Mouse (Mus musculus) erythroid progenitor cell, adult 5-6 weeks (primary cell): ENCODE results near the gene Sh3yl1. TPM values are rescaled to one million over a fixed set of nuclear protein-coding genes. Genes with fewer than 3 reads are reported as not detected.

ENCODE experiments used
- ATAC-seq: replicated peaks from 2 replicates; pipeline ENCODE4 v1.8.0; 2016; ENCODE audit warnings: moderate number of reproducible peaks, mild to moderate bottlenecking, moderate TSS enrichment, inconsistent platforms; ENCODE audit not compliant: poor library complexity, low FRiP score, severe bottlenecking
- total RNA-seq, 2 experiments: library from RNA; stranded (forward) in 1 of 2; stranded (reverse) in 1 of 2; fragments of 150-400 nt in 1 of 2; fragments of 186-747, 209-891 nt in 1 of 2; gene quantifications; 2 replicates each; pipeline versions ENCODE4 v1.2.3 to v1.2.4; 2015 to 2017; ENCODE audit warnings: low replicate concordance in 2 of 2

Sh3yl1 gene
- total RNA-seq (2015; ENCODE audit: low replicate concordance) (54.8 and 63.7 TPM in 2 replicates), total RNA-seq (2017; ENCODE audit: low replicate concordance) (32.6 and 39.3 TPM in 2 replicates)

- ATAC-seq: peak; percentile 75
Observed at GRCm38 (mm10) chr12:30911261-30912047, at the start of gene Sh3yl1, which contains the start of gene Acp1. Sh3yl1 (plus strand) TSS chr12:30911668. Acp1 (minus strand) TSS chr12:30911589.

- ATAC-seq: no peak
Observed at GRCm38 (mm10) chr12:30864347-30864746, 47.1 kb upstream of the Sh3yl1 start.

- ATAC-seq: no peak
Observed at GRCm38 (mm10) chr12:30865781-30866180, 45.7 kb upstream of the Sh3yl1 start.

GRCm38 (mm10) chr12:30879447-30879846, 32.0 kb upstream of the Sh3yl1 start:
- ATAC-seq: no peak

- no peak for ATAC-seq
Observed at GRCm38 (mm10) chr12:30883592-30883985, 27.9 kb upstream of the Sh3yl1 start.

GRCm38 (mm10) chr12:30883986-30884621, 27.4 kb upstream of the Sh3yl1 start, which contains the start of gene Alkal2:
Alkal2 (plus strand) TSS chr12:30884322.
- no peak for ATAC-seq

- no peak for ATAC-seq
Observed at GRCm38 (mm10) chr12:30884622-30885230, 26.7 kb upstream of the Sh3yl1 start.

GRCm38 (mm10) chr12:30885891-30886290, 25.6 kb upstream of the Sh3yl1 start:
- no peak for ATAC-seq

GRCm38 (mm10) chr12:30888003-30888402, 23.5 kb upstream of the Sh3yl1 start:
- peak; percentile 77 for ATAC-seq

- ATAC-seq: peak; percentile 69
Observed at GRCm38 (mm10) chr12:30890067-30890466, 21.4 kb upstream of the Sh3yl1 start.

- ATAC-seq: no peak
Observed at GRCm38 (mm10) chr12:30891438-30891837, 20.0 kb upstream of the Sh3yl1 start.

- peak; percentile 87 for ATAC-seq
Observed at GRCm38 (mm10) chr12:30897039-30897438, 14.4 kb upstream of the Sh3yl1 start.

- peak; percentile 72 for ATAC-seq
Observed at GRCm38 (mm10) chr12:30908658-30909057, 2.8 kb upstream of the Sh3yl1 start.

GRCm38 (mm10) chr12:30909881-30910280, 1.6 kb upstream of the Sh3yl1 start:
- peak; percentile 68 for ATAC-seq

- peak; percentile 18 for ATAC-seq
Observed at GRCm38 (mm10) chr12:30910860-30911259, 608 bp upstream of the Sh3yl1 start.

GRCm38 (mm10) chr12:30912048-30912381, 547 bp downstream of the Sh3yl1 start:
- ATAC-seq: peak; percentile 12; the same call in 1 of the 2 replicates

- ATAC-seq: no peak
Observed at GRCm38 (mm10) chr12:30912840-30913239, 1.4 kb downstream of the Sh3yl1 start.

GRCm38 (mm10) chr12:30922401-30922800, 10.9 kb downstream of the Sh3yl1 start:
- peak; percentile 90 for ATAC-seq

- no peak for ATAC-seq
Observed at GRCm38 (mm10) chr12:30928182-30928581, 16.7 kb downstream of the Sh3yl1 start.

- ATAC-seq: no peak
Observed at GRCm38 (mm10) chr12:30933299-30933698, 21.8 kb downstream of the Sh3yl1 start.

GRCm38 (mm10) chr12:30936899-30937298, 25.4 kb downstream of the Sh3yl1 start:
- no peak for ATAC-seq
